Mouse (Mus musculus) lung, postnatal 0 days (tissue): ENCODE data around the gene Prr13.

Experiments
- CTCF ChIP-seq: IDR thresholded peaks from 2 replicates; pipeline ENCODE4 v1.5.1; 2016; ENCODE audit warnings: antibody characterized with exemption, mild to moderate bottlenecking
- EP300 ChIP-seq: IDR thresholded peaks from 2 replicates; pipeline ENCODE4 v1.6.1; 2016; ENCODE audit warnings: antibody characterized with exemption, mild to moderate bottlenecking, control low read depth

DNA sequence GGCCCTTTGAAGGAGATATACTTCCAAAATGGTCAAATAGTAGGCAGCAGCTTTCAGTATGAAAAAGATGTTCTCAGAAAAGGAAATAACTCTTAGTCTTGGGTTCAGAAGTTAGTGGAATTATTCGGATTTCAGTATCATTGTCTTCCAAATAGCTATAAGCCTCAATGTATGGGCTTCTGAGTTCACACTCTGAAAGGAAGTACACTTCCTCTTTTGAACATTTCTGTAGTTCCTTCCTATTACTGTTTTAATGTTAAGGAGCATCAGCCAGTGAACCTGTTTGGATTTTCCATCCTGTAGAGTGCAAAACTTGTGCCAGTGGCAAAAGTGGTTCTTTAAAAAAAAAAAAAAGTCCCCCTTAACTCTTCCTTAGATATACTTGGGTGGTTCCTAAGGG, 26.8 kb upstream of the Prr13 start:
- TF ChIP-seq CTCF: no peak
- TF ChIP-seq EP300: no peak
